Mouse (Mus musculus) bone marrow, adult 2 months (tissue): ENCODE measurements at regions not wholly inside any gene's neighbourhood (a gene's known extent, or its start where the extent isn't known, plus 50 kb on each side); places are given as distances from the start of the nearest gene placed in this dataset.

Experiments used
- H3K27ac ChIP-seq: fragments of 200-500 bp; 2 replicates; pipeline ENCODE4 v1.5.1; 2012; ENCODE audit warnings: low read depth, mild to moderate bottlenecking, control low read depth, inconsistent platforms, low read length; ENCODE audit not compliant: control insufficient read depth, poor library complexity, insufficient read depth
- H3K4me1 ChIP-seq: fragments of 200-500 bp; 2 replicates; pipeline ENCODE4 v1.6.1; 2011; ENCODE audit warnings: low read length; ENCODE audit not compliant: control insufficient read depth, insufficient read depth
- H3K4me3 ChIP-seq: fragments of 200-500 bp; replicated peaks from 2 replicates; pipeline ENCODE3; 2011; ENCODE audit warnings: mild to moderate bottlenecking, low read depth, low read length, control low read depth; ENCODE audit not compliant: control insufficient read depth
- CTCF ChIP-seq: fragments of 200-500 bp; IDR thresholded peaks from 2 replicates; pipeline ENCODE4 v1.5.1; 2011; ENCODE audit warnings: low read length, control low read depth; ENCODE audit not compliant: control insufficient read depth, insufficient read depth
- POLR2A ChIP-seq: fragments of 200-500 bp; IDR thresholded peaks from 2 replicates; pipeline ENCODE4 v1.6.1; 2011; ENCODE audit warnings: low read depth, mild to moderate bottlenecking, control low read depth, low read length, borderline replicate concordance; ENCODE audit not compliant: control insufficient read depth
- WGBS: fragments of 180-500 bp; shearing (Covaris S2); methylation state at CpG from one replicate; pipeline ENCODE4 v1.1.7; 2018; 5-methylcytosine and 5-hydroxymethylcytosine counted together

GRCm38 (mm10) chr7:75371991-75372390, 62.9 kb upstream of the Sv2b start:
- Histone ChIP-seq H3K4me1 (peaks cover 4% of the 10 kb centered on the region; the same call in 1 of the 2 replicates), H3K4me3 (no peak overlapping the region), H3K27ac (no peak overlapping the region)
- TF ChIP-seq POLR2A: no peak
- TF ChIP-seq CTCF: no peak
- under 1% methylated on average over 6 of the region's 6 CpGs for WGBS

DNA sequence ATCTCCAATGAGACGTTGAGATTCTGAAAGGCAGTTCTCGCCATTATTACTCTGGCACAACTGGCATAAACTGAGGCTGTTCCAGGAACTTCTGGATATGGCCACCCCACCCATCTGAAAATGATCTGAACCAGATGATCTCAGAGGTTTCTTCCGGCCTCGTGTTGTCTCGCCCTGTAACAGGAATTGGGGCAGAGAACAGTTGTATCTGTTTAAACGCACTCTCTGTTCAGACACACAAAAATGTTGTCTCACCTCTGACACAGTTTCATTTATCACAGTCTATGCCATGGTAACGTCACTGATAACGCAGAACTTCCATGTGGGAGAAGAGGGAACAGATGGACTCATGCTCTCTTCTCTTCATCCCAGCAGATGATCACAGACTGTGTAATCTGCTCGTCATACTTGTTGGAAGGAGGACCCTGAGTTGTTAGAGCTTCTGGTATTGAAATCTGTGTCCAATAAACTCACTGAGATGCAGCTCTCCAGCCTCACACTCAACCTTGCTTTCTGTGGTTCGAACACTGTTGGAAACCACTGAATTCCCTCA, 63.9 kb upstream of the Sv2b start:
- TF ChIP-seq POLR2A: no peak
- no peak for TF ChIP-seq CTCF
- Histone ChIP-seq H3K4me1 (peaks cover 4% of the 10 kb centered on the region; the same call in 1 of the 2 replicates), H3K27ac (no peak overlapping the region), H3K4me3 (no peak overlapping the region)
- 59% methylated on average over 10 of the region's 10 CpGs for WGBS

- TF ChIP-seq CTCF (no peak), POLR2A (no peak)
- WGBS: 49% methylated on average over 6 of the region's 6 CpGs
- Histone ChIP-seq H3K4me3 (no peak overlapping the region), H3K4me1 (peaks cover 4% of the 10 kb centered on the region; the same call in 1 of the 2 replicates), H3K27ac (no peak overlapping the region)
Measured at GRCm38 (mm10) chr7:75374506-75374905, 65.4 kb upstream of the Sv2b start.

GRCm38 (mm10) chr7:75379595-75379994, 70.5 kb upstream of the Sv2b start:
- Histone ChIP-seq H3K4me3 (no peak overlapping the region), H3K27ac (no peak overlapping the region), H3K4me1 (no peaks in the 10 kb centered on the region)
- 73% methylated on average over 3 of the region's 3 CpGs for WGBS
- TF ChIP-seq POLR2A: no peak
- TF ChIP-seq CTCF: no peak

DNA sequence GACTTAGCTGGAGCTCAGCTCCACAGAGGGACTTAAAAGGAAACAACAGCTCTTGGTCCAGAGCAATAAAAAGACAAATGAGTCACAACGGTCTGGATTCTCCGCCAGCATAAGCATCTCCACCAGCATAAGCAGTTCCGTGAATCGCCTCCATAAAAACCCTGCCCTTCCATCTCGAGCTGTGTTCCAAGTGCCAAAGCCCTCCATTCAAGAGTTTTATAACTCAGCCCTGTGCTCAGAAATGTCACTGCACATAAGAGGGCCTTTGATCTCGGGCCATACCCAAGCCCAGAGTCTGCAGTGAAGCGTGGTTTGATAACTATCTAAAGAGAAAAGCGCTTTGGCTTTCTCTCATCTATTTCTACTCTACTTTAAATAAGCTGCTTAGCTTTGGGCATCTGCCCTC, 70.8 kb upstream of the Akap13 start:
- Histone ChIP-seq H3K4me1 (no peaks in the 10 kb centered on the region; the same call in 1 of the 2 replicates), H3K27ac (no peak overlapping the region), H3K4me3 (no peak overlapping the region)
- TF ChIP-seq POLR2A (no peak), CTCF (no peak)
- 72% methylated on average over 8 of the region's 8 CpGs for WGBS

GRCm38 (mm10) chr7:75387033-75387432, 68.3 kb upstream of the Akap13 start:
- no peaks in the 10 kb centered on the region; the same call in 1 of the 2 replicates for H3K4me1 ChIP-seq
- H3K4me3 ChIP-seq: no peak overlapping the region
- no peak for TF ChIP-seq POLR2A
- H3K27ac ChIP-seq: no peak overlapping the region
- 50% methylated on average over 1 of the region's 1 CpGs for WGBS

- H3K4me1 ChIP-seq: no peaks in the 10 kb centered on the region; the same call in 1 of the 2 replicates
- WGBS: 72% methylated on average over 6 of the region's 6 CpGs
- H3K4me3 ChIP-seq: no peak overlapping the region
- TF ChIP-seq CTCF (no peak), POLR2A (no peak)
- H3K27ac ChIP-seq: no peak overlapping the region
Measured at GRCm38 (mm10) chr7:75387821-75388431, 67.4 kb upstream of the Akap13 start.

DNA sequence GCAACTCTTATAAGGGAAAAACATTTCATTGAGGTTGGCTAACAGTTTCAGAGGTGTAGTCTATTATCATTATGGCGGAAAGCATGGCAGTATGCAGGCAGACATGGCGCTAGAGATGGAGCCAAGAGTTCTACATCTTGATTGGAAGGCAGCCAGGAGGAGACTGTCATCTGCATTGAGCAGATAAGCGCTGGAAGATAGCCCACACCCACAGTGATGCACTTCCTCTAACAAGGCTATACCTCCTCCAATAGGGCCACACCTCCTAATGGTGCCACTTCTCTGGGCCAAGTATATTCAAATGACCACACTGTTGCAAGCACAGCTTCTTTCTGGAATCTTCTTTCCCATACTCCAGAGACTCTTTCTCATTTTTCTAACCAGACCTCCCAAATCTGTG, 65.2 kb upstream of the Akap13 start:
- no peak overlapping the region for H3K27ac ChIP-seq
- WGBS: 41% methylated on average over 3 of the region's 3 CpGs
- no peak overlapping the region for H3K4me3 ChIP-seq
- no peaks in the 10 kb centered on the region; the same call in 1 of the 2 replicates for H3K4me1 ChIP-seq
- TF ChIP-seq CTCF (no peak), POLR2A (no peak)
